ENCODE assay signal across 8 mouse cellular contexts in the genomic region with DNA sequence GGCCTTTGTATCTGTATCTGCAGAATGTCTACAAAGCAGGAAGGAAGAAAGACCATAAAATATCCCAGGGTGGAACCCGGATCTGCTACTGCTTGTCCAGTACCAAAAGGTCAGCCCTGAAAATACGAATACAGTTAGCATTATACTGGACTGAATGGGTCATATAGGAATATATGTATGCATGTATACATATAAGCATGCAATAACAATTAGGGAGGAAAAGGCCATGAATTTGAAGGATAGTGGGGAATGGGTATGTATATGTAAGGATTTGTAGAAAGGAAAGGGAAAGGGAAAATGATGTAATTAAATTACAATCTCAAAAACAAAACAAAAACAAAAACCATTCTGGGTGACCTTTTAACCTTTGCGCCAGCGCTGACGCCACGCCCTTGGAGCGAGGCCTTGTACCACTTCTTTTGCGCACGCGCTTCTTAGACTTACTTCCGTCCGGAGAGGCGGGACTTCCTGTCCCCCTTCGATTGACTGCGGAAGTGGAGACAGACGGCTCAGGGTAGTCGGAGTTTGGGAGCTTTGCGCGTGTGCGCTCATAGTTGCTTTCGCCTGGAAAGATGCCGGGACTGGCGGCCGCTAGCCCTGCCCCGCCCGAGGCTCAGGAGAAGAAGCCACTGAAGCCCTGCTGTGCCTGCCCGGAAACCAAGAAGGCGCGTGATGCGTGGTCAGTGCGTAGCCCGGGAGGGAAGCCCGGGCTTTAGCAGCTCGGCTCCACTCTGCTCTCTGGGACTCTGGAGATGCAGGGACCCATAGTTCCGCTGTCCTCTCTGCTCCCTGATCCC. TPM values are rescaled to one million over a fixed set of nuclear protein-coding genes. Genes with fewer than 3 reads are reported as not detected.
DNase-seq lines count a peak whose midpoint lies in the region; ATAC-seq and TF ChIP-seq lines count a peak whose summit lies in the region.

Gene Cox17 (plus strand): TSS at position 463 of the 797 bp plus-strand sequence.
Gene Gm21987 (plus strand): TSS at position 512 of the 797 bp plus-strand sequence.

- TF ChIP-seq EP300 in liver, embryonic 14.5 days (IDR thresholded peaks at IDR 0.05; ENCODE audit: low read depth) = no peak
- TF ChIP-seq EP300 in stomach, postnatal 0 days (optimal IDR thresholded peaks at IDR 0.05) = no peak

- H3K4me3 ChIP-seq in forebrain, embryonic 10.5 days = peak within 1 kb of the TSS; percentile 72
- peak within 1 kb of the TSS; percentile 85 for H3K4me3 ChIP-seq in heart, embryonic 15.5 days
- H3K4me3 ChIP-seq in liver, embryonic 14.5 days (ENCODE audit: insufficient read depth in 1 of 2, low read depth in 2 of 2, low read length in 2 of 2) = peak within 1 kb of the TSS; percentile 95 to 99
- H3K4me3 ChIP-seq in neural tube, embryonic 11.5 days (ENCODE audit: low read depth, low read length) = peak within 1 kb of the TSS; percentile 70
- H3K4me3 ChIP-seq in stomach, postnatal 0 days (ENCODE audit: low read depth, low read length) = peak within 1 kb of the TSS; percentile 83

- H3K9me3 ChIP-seq in forebrain, embryonic 10.5 days = no peaks in the 10 kb centered on the region
- H3K9me3 ChIP-seq in heart, embryonic 15.5 days (replicated peaks) = no peaks in the 10 kb centered on the region
- H3K9me3 ChIP-seq in liver, embryonic 14.5 days (ENCODE audit: control insufficient read depth, low read length) = no peaks in the 10 kb centered on the region
- no peaks in the 10 kb centered on the region for H3K9me3 ChIP-seq in neural tube, embryonic 11.5 days (ENCODE audit: control insufficient read depth, low read length)
- H3K9me3 ChIP-seq in stomach, postnatal 0 days (ENCODE audit: control insufficient read depth, low read length) = no peaks in the 10 kb centered on the region

- H3K27ac ChIP-seq in forebrain, embryonic 10.5 days = peak within 1 kb of the TSS; percentile 93
- peak within 1 kb of the TSS; percentile 97 for H3K27ac ChIP-seq in heart, embryonic 15.5 days
- H3K27ac ChIP-seq in liver, embryonic 14.5 days = peak within 1 kb of the TSS; percentile 94
- H3K27ac ChIP-seq in neural tube, embryonic 11.5 days (ENCODE audit: low read depth, low read length) = peak within 1 kb of the TSS; percentile 73
- H3K27ac ChIP-seq in stomach, postnatal 0 days (replicated peaks) = peak within 1 kb of the TSS; percentile 96

- 0 out of 2 replicates have a peak, but pooled peaks have one; percentile 9 for TF ChIP-seq CTCF in liver, embryonic 14.5 days (IDR thresholded peaks at IDR 0.05; ENCODE audit: low read depth)
- no peak for TF ChIP-seq CTCF in stomach, postnatal 0 days (IDR thresholded peaks at IDR 0.05; ENCODE audit: low read depth)

- peaks cover 25% of the 10 kb centered on the region for H3K4me1 ChIP-seq in forebrain, embryonic 10.5 days
- peaks cover 44% of the 10 kb centered on the region for H3K4me1 ChIP-seq in heart, embryonic 15.5 days (replicated peaks)
- peaks cover 26 to 37% of the 10 kb centered on the region in 2 experiments for H3K4me1 ChIP-seq in liver, embryonic 14.5 days (replicated peaks; ENCODE audit: control insufficient read depth in 2 of 2, insufficient read depth in 2 of 2, low read length in 1 of 2)
- peaks cover 3% of the 10 kb centered on the region; the same call in 1 of the 2 replicates for H3K4me1 ChIP-seq in neural tube, embryonic 11.5 days (ENCODE audit: control insufficient read depth, insufficient read depth, low read length)
- H3K4me1 ChIP-seq in stomach, postnatal 0 days (replicated peaks; ENCODE audit: control insufficient read depth, insufficient read depth) = no peaks in the 10 kb centered on the region

- no peaks in the 10 kb centered on the region for H3K27me3 ChIP-seq in forebrain, embryonic 10.5 days (ENCODE audit: poor library complexity, severe bottlenecking)
- H3K27me3 ChIP-seq in heart, embryonic 15.5 days = no peaks in the 10 kb centered on the region
- no peaks in the 10 kb centered on the region for H3K27me3 ChIP-seq in liver, embryonic 14.5 days (ENCODE audit: control insufficient read depth, insufficient read depth, low read length)
- H3K27me3 ChIP-seq in neural tube, embryonic 11.5 days (ENCODE audit: control insufficient read depth, insufficient read depth, low read length) = no peaks in the 10 kb centered on the region
- H3K27me3 ChIP-seq in stomach, postnatal 0 days (ENCODE audit: control insufficient read depth, insufficient read depth, low read length) = no peaks in the 10 kb centered on the region

- DNase-seq in CD8-positive naive resting alpha-beta T cell, adult 2 months (ENCODE audit: low read depth in 2 of 2, low spot score in 2 of 2) = peak; percentile 86 to 91
- peak; percentile 82 for DNase-seq in c-Kit-positive CD71-negative TER-119-negative erythroid progenitor cells, embryonic 14.5 days (ENCODE audit: low read depth)
- peak; percentile 88 for DNase-seq in forebrain, embryonic 10.5 days (ENCODE audit: extremely low spot score, low spot score)
- peak; percentile 96 to 97 for DNase-seq in kidney, postnatal 25 days
- DNase-seq in liver, embryonic 14.5 days (ENCODE audit: low read depth in 3 of 3, low spot score in 3 of 3) = peak; percentile 91 to 92 (median 91)
- peak; percentile 91 for DNase-seq in neural tube, embryonic 11.5 days (ENCODE audit: low spot score)
- DNase-seq in stomach, postnatal 0 days (ENCODE audit: low spot score) = peak; percentile 89

- WGBS in forebrain, embryonic 10.5 days = 3% methylated on average over 35 of the region's 35 CpGs
- 2% methylated on average over 35 of the region's 35 CpGs for WGBS in heart, embryonic 15.5 days
- WGBS in liver, embryonic 14.5 days (ENCODE audit: insufficient replicate concordance) = under 1% methylated on average over 35 of the region's 35 CpGs
- 2% methylated on average over 35 of the region's 35 CpGs for WGBS in neural tube, embryonic 11.5 days
- WGBS in stomach, postnatal 0 days = 3% methylated on average over 35 of the region's 35 CpGs

- ATAC-seq in heart, embryonic 15.5 days (replicated peaks; ENCODE audit: insufficient number of reproducible peaks, insufficient read depth, low FRiP score, low read depth) = peak; percentile 85
- ATAC-seq in liver, embryonic 14.5 days (ENCODE audit: insufficient read depth) = peak; percentile 94
- peak; percentile 94 for ATAC-seq in neural tube, embryonic 11.5 days (ENCODE audit: insufficient read depth, low FRiP score, low TSS enrichment)
- peak; percentile 93 for ATAC-seq in stomach, postnatal 0 days (ENCODE audit: low FRiP score, low TSS enrichment)

- peak within 1 kb of the TSS; percentile 91 for H3K9ac ChIP-seq in heart, embryonic 15.5 days
- H3K9ac ChIP-seq in liver, embryonic 14.5 days (replicated peaks) = peak within 1 kb of the TSS; percentile 95
- peak within 1 kb of the TSS; percentile 72 for H3K9ac ChIP-seq in neural tube, embryonic 11.5 days (ENCODE audit: low read length)
- peak within 1 kb of the TSS; percentile 90 for H3K9ac ChIP-seq in stomach, postnatal 0 days (ENCODE audit: low read length)

- peaks cover 29% of the 10 kb centered on the region for H3K36me3 ChIP-seq in forebrain, embryonic 10.5 days (replicated peaks)
- H3K36me3 ChIP-seq in heart, embryonic 15.5 days = peaks cover 5% of the 10 kb centered on the region
- peaks cover 26% of the 10 kb centered on the region for H3K36me3 ChIP-seq in liver, embryonic 14.5 days (replicated peaks; ENCODE audit: control insufficient read depth, insufficient read depth, low read depth)
- 0 out of 2 replicates have a peak, but pooled peaks cover 2% of the 10 kb centered on the region for H3K36me3 ChIP-seq in neural tube, embryonic 11.5 days (ENCODE audit: control insufficient read depth, insufficient read depth, low read length)
- H3K36me3 ChIP-seq in stomach, postnatal 0 days (ENCODE audit: control insufficient read depth, insufficient read depth, low read length) = no peaks in the 10 kb centered on the region; the same call in 1 of the 2 replicates

- peak within 1 kb of the TSS; percentile 63 for H3K4me2 ChIP-seq in heart, embryonic 15.5 days
- H3K4me2 ChIP-seq in liver, embryonic 14.5 days (ENCODE audit: low read depth) = peak within 1 kb of the TSS; percentile 79
- H3K4me2 ChIP-seq in neural tube, embryonic 11.5 days (ENCODE audit: low read depth) = peak within 1 kb of the TSS; percentile 36
- H3K4me2 ChIP-seq in stomach, postnatal 0 days (replicated peaks; ENCODE audit: low read depth) = peak within 1 kb of the TSS; percentile 72

RNA-seq across cellular contexts. Expression of gene Cox17, which starts in this region (rescaled TPM):
- polyA plus RNA-seq in forebrain, embryonic 10.5 days (2016; fragmentation: Nextera tagmentation; extraction: Ambion mirVana) = 134 TPM in 2 replicates
- polyA plus RNA-seq in heart, embryonic 15.5 days (2015; fragmentation: Nextera tagmentation; extraction: Ambion mirVana) = 224 and 350 TPM in 2 replicates
- 124 and 227 TPM in 2 replicates for polyA plus RNA-seq in liver, embryonic 14.5 days (2012; rRNA removed)
- polyA plus RNA-seq in liver, embryonic 14.5 days (2014; fragmentation: Nextera tagmentation; extraction: Ambion mirVana) = 351 and 369 TPM in 2 replicates
- polyA plus RNA-seq in neural tube, embryonic 11.5 days (2014; fragmentation: Nextera tagmentation; extraction: Ambion mirVana) = 113 and 118 TPM in 2 replicates
- polyA plus RNA-seq in stomach, postnatal 0 days (2015; fragmentation: Nextera tagmentation; extraction: Ambion mirVana) = 301 and 327 TPM in 2 replicates

RNA-seq across cellular contexts. Expression of gene Gm21987, which starts in this region (rescaled TPM):
- not detected in 2 replicates for polyA plus RNA-seq in forebrain, embryonic 10.5 days (2016; fragmentation: Nextera tagmentation; extraction: Ambion mirVana)
- 3.2 and 4.1 TPM in 2 replicates for polyA plus RNA-seq in heart, embryonic 15.5 days (2015; fragmentation: Nextera tagmentation; extraction: Ambion mirVana)
- not detected in 2 replicates for polyA plus RNA-seq in liver, embryonic 14.5 days (2012; rRNA removed)
- polyA plus RNA-seq in liver, embryonic 14.5 days (2014; fragmentation: Nextera tagmentation; extraction: Ambion mirVana) = not detected in 2 replicates
- not detected in 2 replicates for polyA plus RNA-seq in neural tube, embryonic 11.5 days (2014; fragmentation: Nextera tagmentation; extraction: Ambion mirVana)
- polyA plus RNA-seq in stomach, postnatal 0 days (2015; fragmentation: Nextera tagmentation; extraction: Ambion mirVana) = not detected in 2 replicates

Comparison
In these comparisons a context has a peak if more than half of its experiments do, and no peak if none do; other contexts are left out.
1. Peak in every context shown above with its lines: DNase-seq, ATAC-seq, H3K4me3 ChIP-seq and H3K27ac ChIP-seq.